ENCODE assay signal across 9 mouse cellular contexts in the genomic region with DNA sequence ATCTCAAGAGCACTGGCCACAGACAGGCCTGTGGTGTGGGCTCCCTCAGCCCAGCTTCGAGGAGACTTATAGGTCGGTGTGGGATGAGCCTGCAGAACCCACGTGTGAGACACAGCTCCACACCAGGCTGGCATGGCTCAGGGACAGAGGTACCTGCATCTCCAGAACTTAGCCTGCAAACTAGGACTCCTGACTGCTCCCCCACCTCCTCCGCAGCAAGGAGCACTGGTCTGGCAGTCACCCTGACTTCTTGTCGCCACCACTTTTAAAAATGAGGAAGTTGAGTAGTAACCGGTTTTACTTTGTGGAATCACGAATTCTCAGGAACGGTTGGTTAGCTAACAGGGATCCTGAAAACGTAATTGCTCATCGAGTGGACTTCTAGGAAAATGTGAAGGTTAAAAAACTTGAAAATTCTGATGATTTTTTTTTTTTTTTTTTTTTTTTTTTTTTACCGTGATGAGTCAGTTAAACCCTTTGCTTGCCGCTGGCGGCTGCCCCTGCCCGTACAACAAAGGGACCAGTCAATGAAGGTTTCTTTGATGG. TPM values are rescaled to one million over a fixed set of nuclear protein-coding genes. Genes with fewer than 3 reads are reported as not detected.
A peak's percentile ranks its signal among the peaks of the same experiment; 100 is the strongest.
DNase-seq lines count a peak whose midpoint lies in the region; ATAC-seq lines count a peak whose summit lies in the region.
"Had no signal": no experiment of that assay in that cellular context is flagged by ENCODE, and none has a peak within 500 bp of the region (broad histone marks: within the 10 kb centered on the region; RNA-seq: fewer than 3 reads in every experiment).

No protein-coding gene starts in this region.

- DNase-seq in lung, postnatal 10 days, result no peak
- peak; percentile 4 for DNase-seq in R1 (ENCODE audit: low read depth, low spot score)
- no peak for DNase-seq in gastrocnemius, postnatal 10 days
- no peak for DNase-seq in right cerebral cortex, adult 2 months (ENCODE audit: low spot score in 2 of 2)
- DNase-seq: cerebellum, postnatal 25 days; left cerebral cortex, postnatal 4 days had no signal

- no peaks in the 10 kb centered on the region for H3K27me3 ChIP-seq in lung, embryonic 15.5 days
- no peaks in the 10 kb centered on the region; the same call in 1 of the 2 replicates for H3K27me3 ChIP-seq in neural tube, embryonic 12.5 days (replicated peaks)

- H3K4me3 ChIP-seq in lung, embryonic 15.5 days, result 0 out of 2 replicates have a peak overlapping the region, but pooled peaks have one; percentile 7
- no peak overlapping the region for H3K4me3 ChIP-seq in neural tube, embryonic 12.5 days

- H3K36me3 ChIP-seq in lung, embryonic 15.5 days, result no peaks in the 10 kb centered on the region
- H3K36me3 ChIP-seq in neural tube, embryonic 12.5 days, result no peaks in the 10 kb centered on the region

- H3K27ac ChIP-seq in lung, embryonic 15.5 days, result no peak overlapping the region
- no peak overlapping the region for H3K27ac ChIP-seq in neural tube, embryonic 12.5 days

- WGBS in lung, embryonic 15.5 days, result 16% methylated on average over 14 of the region's 14 CpGs
- WGBS in neural tube, embryonic 12.5 days, result 12% methylated on average over 14 of the region's 14 CpGs

- no peak for ATAC-seq in lung, embryonic 15.5 days (ENCODE audit: borderline replicate concordance, extremely low read depth, low FRiP score, low TSS enrichment)
- peak; percentile 80 to 92 for ATAC-seq in hematopoietic stem cell, adult 5-6 weeks (replicated peaks in 1 of 2; ENCODE audit: insufficient read depth in 1 of 2, low FRiP score in 2 of 2, low TSS enrichment in 1 of 2, low read depth in 1 of 2, poor library complexity in 2 of 2, severe bottlenecking in 2 of 2)
- ATAC-seq in neural tube, embryonic 12.5 days (ENCODE audit: low FRiP score, low read depth), result no peak

- peak overlapping the region; percentile 18; the same call in 1 of the 2 replicates for H3K4me2 ChIP-seq in lung, embryonic 15.5 days
- peak overlapping the region; percentile 25; the same call in 1 of the 2 replicates for H3K4me2 ChIP-seq in neural tube, embryonic 12.5 days (replicated peaks)

- peaks cover 10% of the 10 kb centered on the region for H3K4me1 ChIP-seq in lung, embryonic 15.5 days
- H3K4me1 ChIP-seq in neural tube, embryonic 12.5 days, result no peaks in the 10 kb centered on the region

- H3K9me3 ChIP-seq in lung, embryonic 15.5 days, result no peaks in the 10 kb centered on the region
- no peaks in the 10 kb centered on the region for H3K9me3 ChIP-seq in neural tube, embryonic 12.5 days

- H3K9ac ChIP-seq in lung, embryonic 15.5 days, result no peak overlapping the region
- H3K9ac ChIP-seq in neural tube, embryonic 12.5 days, result no peak overlapping the region

RNA-seq across cellular contexts. Expression of gene Prdm1, which starts 10.8 kb away (rescaled TPM):
- polyA plus RNA-seq in lung, embryonic 15.5 days (2015; fragmentation: Nextera tagmentation; extraction: Ambion mirVana), result 1.6 and 1.7 TPM in 2 replicates
- 0.74 and 0.81 TPM in 2 replicates for total RNA-seq in hematopoietic stem cell, adult 5-6 weeks (2017)
- polyA plus RNA-seq in neural tube, embryonic 12.5 days (2016; fragmentation: Nextera tagmentation; extraction: Ambion mirVana), result 0.81 and 1.2 TPM in 2 replicates
- total RNA-seq in gastrocnemius, postnatal 10 days (2021), result 1 to 10 TPM; 1.5 to 2.8 TPM

Comparison
In these comparisons a context has a peak if more than half of its experiments do, and no peak if none do; other contexts are left out.
1. ATAC-seq: peak in hematopoietic stem cell, adult 5-6 weeks (2 of 2); none in lung, embryonic 15.5 days (single experiment) and neural tube, embryonic 12.5 days (single experiment).